Mouse (Mus musculus) stomach, postnatal 0 days (tissue): ENCODE data around the gene 4933415A04Rik.

Experiments used
- CTCF ChIP-seq: IDR thresholded peaks from 2 replicates; pipeline ENCODE4 v1.5.1; 2016; ENCODE audit warnings: antibody characterized with exemption, low read depth, mild to moderate bottlenecking, moderate library complexity
- EP300 ChIP-seq: optimal IDR thresholded peaks from 2 replicates; pipeline ENCODE3; 2016; ENCODE audit warnings: antibody characterized with exemption

- TF ChIP-seq EP300 (no peak), CTCF (no peak)
These were observed 21.0 kb upstream of the 4933415A04Rik start for GRCm38 (mm10) chr11:43565852-43566251.
